Mouse (Mus musculus) adrenal gland, postnatal 10 days (tissue): Measurements from ENCODE around the gene Gm21797. TPM values are rescaled to one million over a fixed set of nuclear protein-coding genes. Genes with fewer than 3 reads are reported as not detected.
"Not testable (repeated sequence)": the region's sequence is repeated elsewhere in the genome, so short reads cannot be mapped to it uniquely, and the experiment has no call there.

Experiments
- DNase-seq: peaks from one replicate; pipeline ENCODE4 v3.0.0; 2021; ENCODE audit warnings: mixed read lengths
- long read RNA-seq, 2 experiments: library from polyadenylated mRNA; stranded (forward); transcript quantifications; one replicate each; pipeline ENCODE4 v2.0.0; 2021
- total RNA-seq, 2 experiments: library from RNA; stranded (reverse); gene quantifications; 2 replicates each; pipeline ENCODE4 v1.2.3; 2021

Gene Gm21797
- not detected for total RNA-seq
- long read RNA-seq, experiment 1: 0 reads
- long read RNA-seq, experiment 2: 0 reads

GRCm38 (mm10) chrY:40775665-40776064 lies at the start of gene Gm21797:
Gene Gm21797 (minus strand): TSS chrY:40775765.
- DNase-seq: not testable (repeated sequence)

- DNase-seq: not testable (repeated sequence)
These were observed 29.0 kb upstream of the Gm21797 start, which contains the start of gene Gm20795 for GRCm38 (mm10) chrY:40804614-40805013. Gene Gm20795 (plus strand): TSS chrY:40804914.

Other genes starting within 250 kb of the Gm21797 start
- not detected for gene Gm21852, start 123.8 kb downstream of the Gm21797 start, total RNA-seq
- not detected for gene Gm20795, start 29.1 kb upstream of the Gm21797 start, total RNA-seq